Mouse (Mus musculus) urinary bladder, postnatal 14 days (tissue): ENCODE data around the gene Acad11.
A peak's percentile ranks its signal among the peaks of the same experiment; 100 is the strongest.

Source experiments
- DNase-seq: peaks from one replicate; pipeline ENCODE4 v3.0.0; 2021; ENCODE audit warnings: low spot score

Gene Acad11

GRCm38 (mm10) chr9:104080038-104080437, 16.9 kb downstream of the Acad11 start:
- no peak for DNase-seq

GRCm38 (mm10) chr9:104085730-104086429, 22.7 kb downstream of the Acad11 start:
- peak; percentile 62 for DNase-seq

GRCm38 (mm10) chr9:104088555-104088954, 25.4 kb downstream of the Acad11 start:
- no peak for DNase-seq

GRCm38 (mm10) chr9:104092945-104093344, 29.8 kb downstream of the Acad11 start:
- no peak for DNase-seq

- no peak for DNase-seq
These were observed 35.1 kb downstream of the Acad11 start for GRCm38 (mm10) chr9:104098256-104098655.

- no peak for DNase-seq
These were observed 35.9 kb downstream of the Acad11 start for GRCm38 (mm10) chr9:104099060-104099459.

- no peak for DNase-seq
These were observed 37.6 kb downstream of the Acad11 start for GRCm38 (mm10) chr9:104100822-104101221.

GRCm38 (mm10) chr9:104101458-104101857, 38.3 kb downstream of the Acad11 start:
- DNase-seq = no peak

GRCm38 (mm10) chr9:104102301-104102700, 39.1 kb downstream of the Acad11 start:
- peak; percentile 20 for DNase-seq

GRCm38 (mm10) chr9:104102901-104103300, 39.7 kb downstream of the Acad11 start:
- no peak for DNase-seq

- DNase-seq = no peak
These were observed 41.8 kb downstream of the Acad11 start for GRCm38 (mm10) chr9:104104986-104105385.

GRCm38 (mm10) chr9:104106930-104107329, 43.8 kb downstream of the Acad11 start:
- DNase-seq = no peak

- no peak for DNase-seq
These were observed 44.3 kb downstream of the Acad11 start for GRCm38 (mm10) chr9:104107482-104107881.

- no peak for DNase-seq
These were observed 45.5 kb downstream of the Acad11 start for GRCm38 (mm10) chr9:104108571-104109143.

- no peak for DNase-seq
These were observed 46.0 kb downstream of the Acad11 start for GRCm38 (mm10) chr9:104109151-104109550.

GRCm38 (mm10) chr9:104123101-104123500, 59.9 kb downstream of the Acad11 start:
- no peak for DNase-seq

GRCm38 (mm10) chr9:104123622-104124021, 60.4 kb downstream of the Acad11 start:
- no peak for DNase-seq

- no peak for DNase-seq
These were observed 63.7 kb downstream of the Acad11 start, which contains the start of gene Ackr4 for GRCm38 (mm10) chr9:104126833-104127232. TSS of gene Ackr4 (minus strand) at chr9:104126933.

GRCm38 (mm10) chr9:104128110-104128509, 64.9 kb downstream of the Acad11 start:
- no peak for DNase-seq

GRCm38 (mm10) chr9:104130141-104130755, 67.1 kb downstream of the Acad11 start:
- peak; percentile 34 for DNase-seq

- DNase-seq = no peak
These were observed 77.2 kb downstream of the Acad11 start for GRCm38 (mm10) chr9:104140351-104140750.

- DNase-seq = no peak
These were observed 79.6 kb downstream of the Acad11 start for GRCm38 (mm10) chr9:104142805-104143204.

- no peak for DNase-seq
These were observed 81.3 kb downstream of the Acad11 start for GRCm38 (mm10) chr9:104144314-104144996.
